Mouse (Mus musculus) thymus, adult 18-20 months (tissue): Measurements from ENCODE around the gene Unc13c.

ENCODE experiments used
- DNase-seq, 2 experiments: peaks; one replicate each; pipeline ENCODE4 v3.0.0; 2022; ENCODE audit warnings: mixed read lengths in 2 of 2

The Unc13c gene

DNA sequence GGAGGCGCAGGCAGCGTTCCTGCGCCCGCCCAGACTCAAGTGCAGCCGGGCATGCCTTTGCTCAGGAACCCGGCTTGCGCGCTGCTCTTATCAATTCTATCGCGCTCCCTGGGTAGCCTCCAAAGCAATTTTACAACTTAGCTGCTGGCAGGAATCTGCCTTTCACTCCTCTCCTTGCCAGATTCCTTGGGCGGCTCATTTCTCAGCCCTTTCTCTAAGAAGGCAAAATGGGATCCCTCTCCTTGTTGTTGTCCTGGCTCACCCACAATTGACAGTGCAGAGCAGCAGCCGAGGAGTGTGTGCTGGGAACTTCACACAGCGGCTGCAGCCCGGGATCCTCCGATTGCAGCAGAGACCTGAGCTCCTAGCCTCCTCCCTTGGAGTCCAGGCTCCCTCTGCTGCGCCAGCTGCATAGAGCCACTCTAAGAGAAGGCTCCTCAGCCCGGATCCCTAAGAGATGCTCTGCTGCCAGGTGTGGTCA lies at the start of gene Unc13c:
Gene Unc13c, minus strand, starts transcription at position 326 of the 481 bp plus-strand sequence.
- DNase-seq = no peak

DNA sequence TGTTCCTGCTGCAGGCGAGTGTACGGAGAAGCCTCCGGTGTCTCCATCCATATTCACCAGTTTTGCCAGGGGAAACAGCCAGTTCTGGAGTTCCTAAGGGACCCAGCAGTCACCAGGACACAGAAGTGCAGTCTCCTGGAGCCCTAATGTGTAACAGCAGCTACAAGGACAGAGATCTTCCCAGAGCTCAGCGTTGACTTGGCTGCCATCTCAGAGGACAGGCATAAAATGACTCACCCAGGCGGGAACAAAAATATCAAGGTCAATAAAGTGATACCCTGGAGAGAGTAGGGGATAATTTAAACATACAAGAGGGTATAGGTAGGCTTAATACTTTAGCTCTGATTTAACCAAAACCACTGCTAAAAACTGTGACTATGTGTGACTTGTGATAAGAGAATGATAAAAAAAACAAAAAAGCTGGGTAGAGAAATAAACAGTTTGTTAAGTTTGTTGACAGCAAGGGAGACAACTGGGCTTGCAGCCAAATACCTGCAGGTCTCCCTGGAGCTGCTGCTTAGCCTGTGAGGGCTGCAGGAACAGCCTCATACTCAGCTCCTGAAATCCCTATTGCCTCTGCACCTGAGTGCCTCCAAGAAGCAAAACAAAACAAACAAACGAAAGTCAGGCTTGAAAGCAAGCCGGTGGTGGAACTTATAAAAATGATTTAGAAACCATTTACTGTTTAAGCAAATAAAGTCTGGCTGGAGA lies 39.4 kb upstream of the Unc13c start:
- DNase-seq = no peak

DNA sequence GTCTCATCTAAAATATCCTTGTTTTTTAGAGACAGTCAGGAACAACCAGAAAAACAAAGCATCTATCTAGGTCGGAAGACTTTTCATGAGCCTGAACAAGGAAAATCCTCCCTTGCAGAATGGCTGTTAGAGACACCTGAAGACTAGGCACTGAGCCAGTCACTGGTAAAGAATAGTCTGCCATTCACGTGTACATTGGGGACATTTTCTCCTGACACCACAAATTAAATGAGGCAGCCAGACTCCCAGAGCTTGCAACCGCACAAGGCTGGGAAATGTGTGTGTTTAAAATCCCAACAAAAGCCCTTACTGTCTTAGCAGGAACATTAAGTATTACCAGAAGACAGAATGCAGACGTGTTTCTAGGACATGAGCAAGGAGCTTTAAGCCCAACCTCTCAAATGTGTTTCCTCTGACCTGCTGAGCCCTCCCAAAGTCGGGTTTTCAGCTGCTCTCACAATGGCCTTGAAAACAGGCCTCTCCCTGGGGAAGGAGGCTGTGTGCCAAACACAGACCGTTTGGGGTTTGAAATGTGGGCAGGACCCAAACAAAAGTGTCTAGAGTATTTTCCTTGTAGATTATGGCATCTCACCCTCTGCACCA lies 33.7 kb upstream of the Unc13c start:
- DNase-seq = no peak

DNA sequence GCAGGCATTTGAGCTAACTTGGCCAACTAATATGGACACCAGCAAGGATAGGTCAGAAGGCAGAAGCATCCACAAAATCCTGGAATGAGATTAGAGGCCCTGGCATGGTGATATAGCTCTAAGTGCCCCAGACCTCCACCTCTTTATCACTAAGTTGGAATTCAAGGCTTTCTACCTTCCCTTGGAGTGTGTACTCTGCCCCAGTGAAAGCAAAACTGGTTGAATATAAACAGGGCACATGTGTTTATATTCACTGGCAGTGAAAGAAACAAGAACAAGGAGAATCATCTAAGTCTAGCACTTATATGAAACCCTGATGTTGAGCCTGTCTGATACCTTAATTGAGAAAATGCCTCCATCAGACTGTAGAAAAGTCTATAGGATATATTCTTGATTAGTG lies 19.3 kb upstream of the Unc13c start:
- DNase-seq = no peak

DNA sequence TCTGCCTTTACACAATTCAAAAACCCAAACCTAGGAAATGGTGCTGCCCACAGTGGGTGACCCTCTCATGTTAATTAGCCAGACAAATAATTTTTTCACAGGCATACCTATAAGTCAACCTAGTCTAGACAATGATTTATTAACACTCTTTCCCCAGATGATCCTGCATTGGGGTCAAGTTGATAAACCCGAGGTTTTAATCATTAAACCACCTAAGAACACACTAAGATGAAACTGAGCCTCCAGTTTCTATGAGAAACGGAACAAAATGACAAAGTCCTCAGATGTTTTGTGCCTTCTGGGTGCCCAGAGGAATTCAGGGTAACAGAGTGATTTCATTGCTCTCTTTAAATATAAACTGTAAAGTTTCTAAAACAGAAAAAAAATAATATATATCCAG lies 18.5 kb upstream of the Unc13c start:
- no peak for DNase-seq

DNA sequence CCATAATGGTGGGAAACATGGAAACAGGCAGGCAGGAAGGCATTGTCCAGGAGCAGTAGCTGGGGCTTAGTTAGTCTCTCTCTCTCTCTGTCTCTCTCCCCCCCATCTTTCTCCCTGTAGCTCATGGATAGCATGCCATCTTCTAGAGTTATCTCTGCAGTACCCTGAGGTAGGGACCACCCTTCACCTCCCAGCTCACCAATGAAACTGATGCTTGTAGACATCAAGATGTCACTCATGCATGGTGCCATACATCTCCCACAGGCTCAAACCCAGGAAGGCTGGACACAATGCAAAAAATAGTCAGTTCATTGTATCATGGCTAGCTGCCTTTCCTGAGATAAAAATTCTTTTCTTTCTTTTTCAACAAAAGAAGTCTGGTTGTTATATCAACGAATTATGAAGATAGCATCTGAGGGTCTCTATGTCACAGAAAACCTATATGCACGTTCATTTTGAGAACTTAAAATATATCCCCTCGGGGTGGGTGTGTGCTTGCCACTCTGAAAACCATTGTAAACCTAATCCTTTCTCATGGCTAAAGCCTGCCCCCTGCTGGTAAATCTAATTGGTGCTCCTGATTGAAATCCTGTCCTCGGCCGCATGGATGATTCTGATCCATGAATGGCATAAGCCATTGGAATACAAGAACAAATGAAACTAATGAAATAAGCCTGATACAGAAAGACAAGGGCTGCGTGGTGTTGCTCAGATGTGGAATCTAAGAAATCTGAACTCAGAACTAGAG lies 14.0 kb upstream of the Unc13c start:
- DNase-seq = no peak

DNA sequence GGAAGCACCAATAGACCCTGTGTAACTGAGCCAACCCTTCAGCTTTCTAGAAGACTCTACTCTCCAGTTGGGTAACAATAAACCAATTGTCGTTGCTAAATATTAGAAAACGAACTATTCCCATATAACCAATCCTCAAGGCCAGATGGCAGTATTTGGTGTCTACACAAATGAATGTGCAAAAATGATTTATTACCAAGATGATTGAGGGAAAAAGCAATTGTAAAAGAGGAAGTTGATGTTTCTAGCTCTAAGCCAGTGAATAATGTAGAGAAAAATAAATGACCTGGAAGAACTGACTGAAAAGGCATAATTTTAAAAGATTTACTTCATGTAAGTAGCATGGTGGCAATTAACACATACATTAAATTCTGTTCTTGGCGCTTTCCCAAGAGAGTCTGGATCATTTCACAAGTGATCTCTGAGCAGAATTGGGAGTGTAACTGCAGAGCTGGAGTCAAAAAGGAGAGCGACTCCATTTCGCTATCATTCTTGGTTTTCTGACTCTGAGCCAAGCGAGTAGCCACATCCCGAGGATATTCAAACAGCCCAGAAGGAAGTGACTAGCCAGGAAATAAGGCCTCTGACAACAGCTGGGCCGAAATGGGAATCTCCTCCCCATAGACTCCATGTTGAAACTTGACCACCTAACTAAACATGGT lies 3.7 kb upstream of the Unc13c start:
- DNase-seq = no peak

DNA sequence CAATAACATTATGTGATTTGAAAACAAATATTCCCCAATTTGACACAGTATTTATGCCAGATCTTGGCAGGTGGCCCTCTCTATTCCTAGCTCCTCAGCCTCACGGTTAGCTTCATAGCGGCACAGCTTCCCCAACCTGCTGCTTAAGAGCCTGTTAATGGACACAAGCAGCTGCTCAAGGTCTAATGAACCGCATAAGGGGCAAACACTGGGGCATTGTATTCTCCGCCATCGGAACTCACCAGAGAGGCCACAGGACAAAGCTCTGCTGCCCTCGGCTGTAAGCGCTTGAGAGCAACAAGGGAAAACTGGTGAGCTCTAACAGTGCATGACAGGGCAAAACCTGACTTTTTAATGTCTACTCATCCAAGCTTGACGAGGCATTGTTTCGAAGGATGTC lies 2.0 kb upstream of the Unc13c start:
- no peak for DNase-seq

DNA sequence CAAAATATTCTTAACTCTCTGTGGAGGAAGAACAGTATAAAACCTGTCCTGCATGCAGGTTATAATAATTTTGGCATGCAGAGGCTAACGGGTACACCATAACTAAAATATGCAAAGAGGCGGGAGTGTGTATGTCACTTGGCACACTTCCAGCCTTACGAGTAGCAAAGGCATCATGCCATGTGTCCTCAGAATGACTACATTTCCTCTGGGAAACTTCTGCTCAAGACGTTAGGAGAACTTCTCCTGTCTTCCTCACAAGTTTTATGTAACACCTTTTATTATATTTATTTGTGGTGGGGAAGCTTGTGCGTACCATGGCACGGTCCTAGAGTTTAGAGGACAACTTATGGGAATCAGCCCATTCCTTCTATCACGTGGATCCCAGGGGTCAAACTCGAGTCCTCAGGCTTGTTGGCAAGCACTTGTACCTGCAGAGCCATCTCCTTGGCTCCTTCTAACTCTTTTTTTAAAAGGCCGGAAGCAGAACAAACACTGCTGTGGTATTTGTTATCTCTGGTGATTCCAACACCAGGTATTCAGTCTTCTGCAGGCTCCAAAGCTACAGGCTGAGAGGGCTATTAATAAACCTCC lies 3.3 kb downstream of the Unc13c start:
- no peak for DNase-seq

DNA sequence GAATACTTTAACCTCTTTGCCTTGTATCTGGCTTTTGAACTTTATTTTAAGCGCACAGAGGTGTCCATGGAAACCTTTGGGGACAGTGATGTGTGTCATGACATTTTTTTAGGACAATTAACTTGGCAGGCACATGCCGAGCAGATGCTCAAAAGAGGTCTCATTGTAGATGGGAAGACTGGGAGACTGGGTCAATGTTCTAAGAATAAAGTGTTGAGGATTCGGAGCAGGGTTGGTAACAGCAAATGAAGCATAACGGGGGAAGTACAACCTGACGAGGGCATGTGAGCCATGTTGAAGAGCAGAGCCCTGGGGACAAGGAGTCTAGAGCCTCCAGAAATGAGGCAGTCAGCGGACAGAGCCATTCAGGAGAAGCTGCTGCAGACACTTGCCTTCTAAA lies 6.3 kb downstream of the Unc13c start:
- no peak for DNase-seq

DNA sequence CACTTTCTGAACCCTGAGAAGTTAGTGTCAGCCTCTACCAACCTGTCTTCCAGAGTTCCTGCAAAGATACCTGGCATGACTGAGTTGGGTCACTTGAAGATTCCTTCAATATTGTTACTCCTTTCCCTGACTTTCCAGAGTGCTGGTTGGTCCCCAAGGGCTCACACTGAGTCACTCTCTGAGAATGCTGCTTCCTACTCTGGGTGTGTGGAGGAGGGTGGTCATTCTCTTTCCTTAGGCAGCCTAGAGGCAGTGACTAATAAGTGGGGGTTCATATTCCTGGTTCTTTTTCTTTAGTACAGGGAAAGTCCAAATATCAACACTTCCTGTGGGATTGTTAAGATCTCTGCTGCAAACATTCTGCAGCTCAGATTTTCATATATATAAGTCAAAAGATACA lies 16.4 kb downstream of the Unc13c start:
- DNase-seq = no peak

DNA sequence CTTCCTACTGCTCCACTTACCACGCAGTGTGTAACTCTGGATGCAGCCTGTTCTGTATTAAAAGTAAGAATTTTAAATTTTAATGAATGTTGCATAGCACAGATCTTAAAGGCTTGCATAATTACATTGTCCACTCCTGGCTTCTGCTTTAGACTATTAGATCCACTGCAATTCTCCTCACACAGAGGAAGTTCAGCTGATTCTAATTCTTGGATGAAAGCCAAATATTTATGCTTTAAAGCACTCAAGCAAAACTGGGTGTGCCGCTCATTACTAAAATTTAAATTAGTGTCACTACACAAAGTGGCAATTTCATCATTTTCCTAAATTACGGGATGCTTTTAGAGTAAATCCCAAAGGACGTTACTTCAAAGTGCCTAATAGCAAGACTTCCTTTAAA lies 17.2 kb downstream of the Unc13c start:
- no peak for DNase-seq

DNA sequence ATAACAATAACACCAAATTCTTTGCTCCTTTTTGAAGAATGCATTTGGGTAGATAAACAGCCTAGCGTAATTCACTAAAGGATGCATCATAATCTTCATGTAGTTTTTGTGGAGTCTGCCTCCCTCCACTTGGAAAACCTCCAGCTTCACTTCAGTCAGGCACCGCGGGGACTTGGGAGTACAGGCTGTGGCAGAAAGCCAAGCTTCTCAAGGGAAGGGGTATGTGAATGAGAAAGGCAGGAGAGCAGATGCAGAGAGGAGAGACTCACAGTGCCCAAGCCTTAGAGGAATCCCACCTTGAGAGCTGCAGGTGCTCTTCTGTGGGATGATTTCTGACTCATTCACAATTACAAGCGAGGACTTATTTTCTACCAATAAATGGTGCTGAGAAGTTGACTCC lies 33.9 kb downstream of the Unc13c start:
- DNase-seq = no peak

DNA sequence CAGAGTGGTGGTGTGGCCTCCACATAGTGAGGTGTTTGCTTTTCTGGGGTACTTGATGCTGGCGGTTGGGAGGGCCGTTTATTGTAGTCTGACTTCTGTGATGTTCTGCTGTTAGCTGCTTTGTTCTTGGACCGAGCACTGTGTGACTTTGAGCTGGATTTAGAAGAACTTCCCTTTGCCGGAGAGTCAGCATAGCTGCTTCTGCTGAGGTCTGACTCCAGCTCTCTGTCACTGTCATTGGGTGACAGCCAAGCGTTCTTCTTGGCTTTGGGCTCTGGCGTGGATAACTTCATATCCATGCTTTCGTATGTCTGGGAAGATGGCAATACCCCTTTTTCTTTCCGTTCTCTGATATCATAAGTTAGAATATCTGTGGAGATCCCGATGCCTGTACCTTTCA lies 36.8 kb downstream of the Unc13c start:
- no peak for DNase-seq

DNA sequence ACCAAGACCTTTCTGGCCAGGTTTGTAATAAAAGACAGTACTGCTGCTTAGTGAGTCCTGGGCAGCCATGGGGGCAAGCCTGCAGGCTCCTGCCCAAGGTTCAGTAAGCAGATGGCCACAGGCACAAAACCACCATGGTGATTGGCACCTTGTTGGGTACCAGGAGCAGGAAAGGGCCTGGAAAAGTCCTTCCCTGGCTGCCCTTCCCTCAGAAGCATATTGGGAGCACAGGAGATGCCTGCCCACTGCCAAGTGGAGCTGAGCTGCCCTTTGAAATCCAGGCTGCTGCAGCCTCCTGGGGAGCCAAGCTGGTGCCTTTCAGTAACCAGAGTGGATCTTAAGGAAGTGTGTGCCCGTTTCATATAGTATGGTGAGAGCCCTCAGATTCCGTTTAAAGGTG lies 41.5 kb downstream of the Unc13c start:
- no peak for DNase-seq

DNA sequence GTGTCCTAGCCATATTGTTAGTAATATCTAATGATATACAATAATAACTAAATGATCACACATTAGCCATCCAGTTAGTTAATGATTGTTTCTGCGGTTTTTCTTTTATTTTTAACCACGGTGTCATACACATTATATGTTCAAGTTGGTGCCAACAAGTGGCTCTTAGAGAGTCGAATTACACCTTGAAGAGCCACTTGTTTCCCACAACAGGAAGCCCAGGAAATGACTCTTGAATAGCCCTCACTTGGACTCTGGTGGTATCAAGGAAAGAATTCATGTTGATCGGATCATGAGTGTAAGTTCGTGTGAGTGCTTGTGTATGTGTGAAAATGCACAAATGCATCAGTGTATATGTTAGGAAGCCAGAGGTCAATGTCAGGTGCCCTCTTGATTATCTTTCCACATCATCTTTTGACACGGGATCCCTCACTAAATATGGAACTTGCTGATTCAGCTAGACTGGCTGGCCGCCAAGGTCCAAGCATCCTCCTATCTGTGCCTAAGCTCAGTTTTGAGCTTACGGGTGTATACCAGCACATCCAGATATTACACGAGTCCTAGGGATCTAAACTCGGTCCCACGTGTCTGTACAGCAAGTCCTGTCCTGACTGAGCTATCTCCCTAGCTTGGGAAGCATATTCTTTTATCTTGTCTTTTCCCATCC lies 46.2 kb downstream of the Unc13c start:
- DNase-seq = no peak

DNA sequence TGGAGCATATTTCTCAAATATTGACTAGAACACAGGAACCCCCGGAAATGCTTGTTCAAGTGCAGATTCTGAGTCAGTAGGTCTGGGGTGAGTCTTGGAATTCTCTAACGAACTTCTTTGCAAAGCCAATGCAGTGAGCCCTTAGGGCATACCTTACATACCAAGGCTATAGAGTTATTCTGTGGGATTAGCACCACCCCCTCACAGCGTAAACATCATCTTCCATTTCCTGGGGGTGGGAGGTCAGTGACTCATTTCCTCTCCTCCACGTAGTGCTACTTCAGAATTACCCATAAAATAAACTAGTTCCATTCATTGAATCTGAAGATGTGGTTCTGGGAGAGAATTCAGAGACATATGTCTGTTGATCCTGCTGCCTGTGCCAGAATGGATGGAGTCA lies 62.8 kb downstream of the Unc13c start:
- DNase-seq = no peak

DNA sequence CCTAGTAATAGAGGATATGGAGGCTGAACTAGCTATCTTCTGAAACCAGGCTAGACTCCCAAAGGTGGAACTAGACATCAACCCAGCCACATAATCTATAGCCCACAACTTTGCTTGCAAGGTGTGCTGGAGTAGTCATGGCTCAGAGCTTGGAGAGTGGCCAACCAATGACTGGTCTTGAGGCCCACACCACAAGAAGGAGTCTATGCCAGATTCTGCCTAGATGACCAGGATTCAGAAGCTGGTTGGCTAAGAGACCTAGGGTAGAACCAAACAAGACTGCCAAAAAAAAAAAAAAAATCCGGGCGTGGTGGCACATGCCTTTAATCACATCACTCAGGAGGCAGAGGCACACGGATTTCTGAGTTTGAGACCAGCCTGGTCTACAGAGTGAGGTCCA lies 70.2 kb downstream of the Unc13c start:
- DNase-seq = no peak

DNA sequence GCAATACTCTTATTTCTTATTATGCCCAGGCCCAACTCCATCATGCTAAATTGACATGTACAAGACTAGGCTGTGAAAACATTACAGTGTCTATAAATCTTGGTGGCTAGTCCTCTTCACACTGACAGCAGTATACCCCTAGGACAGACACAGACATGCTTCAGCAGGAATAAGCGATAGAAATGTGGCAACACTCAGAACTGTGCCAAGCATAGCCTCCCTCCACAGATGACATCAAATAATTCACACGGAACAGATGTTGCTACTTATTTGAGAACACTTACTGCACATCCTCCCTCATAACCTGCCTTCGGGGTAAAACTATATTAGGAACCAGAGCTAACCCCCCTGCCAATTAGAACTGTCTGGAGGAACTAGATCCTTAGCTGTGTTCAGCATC lies 72.6 kb downstream of the Unc13c start:
- DNase-seq = no peak

DNA sequence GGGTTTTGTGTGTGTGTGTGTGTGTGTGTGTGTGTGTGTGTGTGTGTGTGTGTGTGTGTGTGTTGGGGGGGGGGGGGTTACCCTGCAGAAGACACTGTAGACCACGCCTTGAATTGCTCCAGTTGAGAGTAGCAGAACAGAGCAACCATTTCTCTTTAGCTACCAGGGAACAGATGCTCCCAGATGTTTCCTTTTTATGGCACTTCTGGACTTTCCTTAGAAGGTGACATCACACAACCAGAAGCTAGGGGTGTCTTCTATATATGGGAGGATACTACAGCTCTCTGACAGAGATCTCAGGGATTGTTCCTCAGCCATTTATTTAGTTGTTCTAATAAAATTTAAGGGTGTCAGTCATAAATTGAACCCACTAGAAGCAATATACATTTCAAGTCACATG lies 85.2 kb downstream of the Unc13c start:
- DNase-seq = no peak

DNA sequence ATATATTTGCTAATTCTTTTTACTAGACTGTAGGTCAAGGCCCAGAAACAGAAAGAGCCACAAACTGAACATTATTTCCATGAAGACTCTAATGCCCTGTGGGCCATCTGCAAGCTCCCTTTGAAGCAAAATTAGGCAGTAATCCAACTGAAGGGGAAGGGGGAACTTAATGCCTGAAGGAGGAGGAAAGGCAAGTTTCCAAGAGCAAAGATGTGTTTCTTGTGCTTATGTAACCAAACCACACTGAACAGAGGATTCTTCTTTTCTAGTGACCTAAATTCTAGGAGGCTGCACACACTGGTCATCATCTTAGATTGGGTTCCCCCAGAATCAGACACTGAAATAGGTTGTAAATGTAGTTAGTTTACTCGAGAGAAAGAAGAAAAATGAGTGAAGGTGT lies 85.6 kb downstream of the Unc13c start:
- DNase-seq = no peak

DNA sequence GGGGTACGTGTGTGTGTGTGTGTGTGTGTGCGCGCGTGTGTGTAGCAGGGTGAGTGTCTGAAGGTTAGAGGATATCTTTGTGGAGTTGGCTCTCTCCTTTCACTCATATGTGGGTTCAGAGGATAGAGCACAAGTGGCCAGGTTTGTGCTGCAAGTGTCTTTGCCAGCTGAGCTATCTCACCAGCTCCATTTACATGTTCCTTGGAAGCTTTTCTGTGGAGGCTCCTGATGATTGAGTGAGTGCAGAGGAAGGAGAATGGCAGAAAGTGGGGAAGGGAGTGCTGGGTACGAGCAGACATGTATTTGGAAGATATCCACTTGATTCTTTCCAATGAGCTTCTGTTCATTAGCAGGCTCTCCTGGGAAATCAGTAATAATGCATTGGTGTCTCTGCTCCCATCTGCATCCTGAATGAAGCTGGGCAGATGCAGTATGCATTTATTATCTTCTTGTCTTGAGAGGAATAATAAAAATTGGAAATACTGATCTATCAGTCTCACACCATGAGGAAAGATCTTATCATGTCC lies 86.3 kb downstream of the Unc13c start:
- DNase-seq = no peak
